7 mouse cellular contexts compared by ENCODE assay signal in the genomic region with DNA sequence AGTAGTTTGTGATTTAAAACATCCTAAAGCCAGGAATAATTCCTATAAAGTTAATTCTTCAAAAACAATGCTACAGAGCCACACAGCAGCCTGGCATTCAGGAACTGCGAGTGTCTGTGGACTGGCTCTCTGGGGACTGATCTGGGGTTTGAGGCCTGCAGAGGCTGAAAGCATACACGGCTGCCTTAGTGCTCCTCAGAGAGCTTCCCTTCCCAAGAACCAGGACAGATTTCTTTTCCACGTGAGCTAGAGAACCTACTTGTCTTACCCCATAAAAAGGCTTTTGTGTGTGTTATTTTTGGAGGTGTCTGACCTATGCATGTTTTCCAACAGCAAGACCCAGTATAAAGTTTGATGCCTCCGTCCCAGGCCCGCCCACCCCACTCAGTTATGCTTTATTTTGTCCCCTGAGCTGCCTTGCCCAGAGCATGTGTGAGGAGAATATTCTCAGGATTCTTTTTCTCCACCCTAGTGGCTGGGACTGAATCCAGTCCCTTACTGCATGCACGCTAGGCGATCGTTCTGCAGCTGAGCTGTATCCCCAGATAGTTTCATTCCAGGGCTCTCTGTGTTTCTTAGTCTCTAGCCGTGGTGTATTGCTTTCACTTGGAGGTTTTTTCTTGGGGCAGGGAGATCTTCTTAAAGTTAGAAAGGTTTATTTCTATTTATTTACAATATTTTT. TPM values are rescaled to one million over a fixed set of nuclear protein-coding genes. Genes with fewer than 3 reads are reported as not detected.
DNase-seq lines count a peak whose midpoint lies in the region; ATAC-seq and TF ChIP-seq lines count a peak whose summit lies in the region.
"Not testable (repeated sequence)": the region's sequence is repeated elsewhere in the genome, so short reads cannot be mapped to it uniquely, and the experiment has no call there.

No protein-coding gene starts in this region.

- not testable (repeated sequence) for H3K4me2 ChIP-seq in embryonic facial prominence, embryonic 13.5 days; forebrain, embryonic 15.5 days (replicated peaks); heart, embryonic 14.5 days (ENCODE audit: low read length); hindbrain, postnatal 0 days (ENCODE audit: low read depth, low read length); limb, embryonic 13.5 days (replicated peaks)
- H3K4me2 ChIP-seq in myocyte (ENCODE audit: low read depth) = peak overlapping the region; percentile 24

- WGBS in embryonic facial prominence, embryonic 13.5 days = 52% methylated on average over 9 of the region's 9 CpGs
- 63% methylated on average over 9 of the region's 9 CpGs for WGBS in forebrain, embryonic 15.5 days
- WGBS in heart, embryonic 14.5 days = 49% methylated on average over 9 of the region's 9 CpGs
- 47% methylated on average over 9 of the region's 9 CpGs for WGBS in hindbrain, postnatal 0 days
- WGBS in limb, embryonic 13.5 days = 43% methylated on average over 9 of the region's 9 CpGs

- H3K4me3 ChIP-seq in embryonic facial prominence, embryonic 13.5 days; forebrain, embryonic 15.5 days; heart, embryonic 14.5 days (ENCODE audit: control insufficient read depth in 1 of 2, insufficient read depth in 1 of 2, low read depth in 1 of 2, low read length in 2 of 2); hindbrain, postnatal 0 days (ENCODE audit: low read length); limb, embryonic 13.5 days; myocyte: not testable (repeated sequence)

- H3K9me3 ChIP-seq in embryonic facial prominence, embryonic 13.5 days; forebrain, embryonic 15.5 days; heart, embryonic 14.5 days (ENCODE audit: control insufficient read depth, low read length); hindbrain, postnatal 0 days (ENCODE audit: low read length); limb, embryonic 13.5 days: not testable (repeated sequence)

- peak overlapping the region; percentile 33; the same call in 1 of the 2 replicates for H3K27ac ChIP-seq in embryonic facial prominence, embryonic 13.5 days
- H3K27ac ChIP-seq in forebrain, embryonic 15.5 days (replicated peaks) = 0 out of 2 replicates have a peak overlapping the region, but pooled peaks have one; percentile 52
- peak overlapping the region; percentile 15 to 44; a peak in 1 of 4 replicates for H3K27ac ChIP-seq in heart, embryonic 14.5 days (replicated peaks in 1 of 2; ENCODE audit: control insufficient read depth in 1 of 2, insufficient read depth in 1 of 2, low read depth in 2 of 2, low read length in 2 of 2)
- H3K27ac ChIP-seq in hindbrain, postnatal 0 days = peak overlapping the region; percentile 66
- peak overlapping the region; percentile 70; the same call in 1 of the 2 replicates for H3K27ac ChIP-seq in limb, embryonic 13.5 days

- not testable (repeated sequence) for H3K36me3 ChIP-seq in embryonic facial prominence, embryonic 13.5 days; forebrain, embryonic 15.5 days; heart, embryonic 14.5 days (ENCODE audit: control insufficient read depth, insufficient read depth, low read length); hindbrain, postnatal 0 days (ENCODE audit: insufficient read depth, low read length); limb, embryonic 13.5 days; myocyte (ENCODE audit: control insufficient read depth, insufficient read depth)

- H3K27me3 ChIP-seq in embryonic facial prominence, embryonic 13.5 days; forebrain, embryonic 15.5 days; heart, embryonic 14.5 days (ENCODE audit: control insufficient read depth, insufficient read depth, low read length); hindbrain, postnatal 0 days (ENCODE audit: insufficient read depth, low read length); limb, embryonic 13.5 days; myocyte (ENCODE audit: control insufficient read depth, insufficient read depth, insufficient read length): not testable (repeated sequence)

- TF ChIP-seq POLR2A in myocyte (IDR thresholded peaks at IDR 0.05; ENCODE audit: insufficient read length, low read depth) = not testable (repeated sequence)

- not testable (repeated sequence) for ATAC-seq in embryonic facial prominence, embryonic 13.5 days (ENCODE audit: insufficient number of reproducible peaks, insufficient read depth, low FRiP score, low TSS enrichment, low read depth); forebrain, embryonic 15.5 days (replicated peaks); heart, embryonic 14.5 days (ENCODE audit: insufficient number of reproducible peaks, insufficient read depth, low FRiP score, low read depth); hindbrain, postnatal 0 days
- peak; percentile 39; the same call in 1 of the 2 replicates for ATAC-seq in limb, embryonic 13.5 days (ENCODE audit: low FRiP score, low read depth)

- H3K9ac ChIP-seq in embryonic facial prominence, embryonic 13.5 days; forebrain, embryonic 15.5 days (replicated peaks); heart, embryonic 14.5 days (ENCODE audit: low read length); hindbrain, postnatal 0 days (replicated peaks; ENCODE audit: low read length); limb, embryonic 13.5 days: not testable (repeated sequence)

- peaks cover 13% of the 10 kb centered on the region for H3K4me1 ChIP-seq in embryonic facial prominence, embryonic 13.5 days
- peaks cover 14% of the 10 kb centered on the region for H3K4me1 ChIP-seq in forebrain, embryonic 15.5 days
- H3K4me1 ChIP-seq in heart, embryonic 14.5 days (ENCODE audit: control insufficient read depth in 2 of 2, insufficient read depth in 2 of 2, low read length in 2 of 2) = peaks cover 16 to 43% of the 10 kb centered on the region in 2 experiments
- H3K4me1 ChIP-seq in hindbrain, postnatal 0 days (ENCODE audit: insufficient read depth, low read length) = not testable (repeated sequence)
- H3K4me1 ChIP-seq in limb, embryonic 13.5 days = peaks cover 42% of the 10 kb centered on the region

- peak; percentile 84 for DNase-seq in heart, adult 11 months
- DNase-seq in hindbrain, postnatal 0 days (ENCODE audit: low spot score) = not testable (repeated sequence)

- TF ChIP-seq CTCF in hindbrain, postnatal 0 days (IDR thresholded peaks at IDR 0.05; ENCODE audit: low read depth) = not testable (repeated sequence)

- H3K79me2 ChIP-seq in myocyte (ENCODE audit: control insufficient read depth, insufficient read depth) = peaks cover 88% of the 10 kb centered on the region

- not testable (repeated sequence) for H3ac ChIP-seq in myocyte (ENCODE audit: control insufficient read depth, insufficient read length)

RNA-seq across cellular contexts. Expression of gene Fbxw11, which starts 51.9 kb away (rescaled TPM):
- polyA plus RNA-seq in embryonic facial prominence, embryonic 13.5 days (2015; fragmentation: Nextera tagmentation; extraction: Ambion mirVana) = 68.7 and 73.4 TPM in 2 replicates
- polyA plus RNA-seq in forebrain, embryonic 15.5 days (2015; fragmentation: Nextera tagmentation; extraction: Ambion mirVana) = 125 and 127 TPM in 2 replicates
- 63.1 and 63.4 TPM in 2 replicates for polyA plus RNA-seq in heart, embryonic 14.5 days (2014; fragmentation: Nextera tagmentation; extraction: Ambion mirVana)
- 149 and 343 TPM in 2 replicates for total RNA-seq in hindbrain, postnatal 0 days (2014; rRNA removed)
- 93.6 and 95.4 TPM in 2 replicates for polyA plus RNA-seq in hindbrain, postnatal 0 days (2015; fragmentation: Nextera tagmentation; extraction: Ambion mirVana)
- polyA plus RNA-seq in limb, embryonic 13.5 days (2015; fragmentation: Nextera tagmentation; extraction: Ambion mirVana) = 80.4 and 85.4 TPM in 2 replicates
- 44.5 TPM for polyA plus RNA-seq in myocyte (2012; fragmentation: generic; extraction: Trizol)
